Comparison of ENCODE assay signal across 8 mouse cellular contexts in genomic region chr5:105648648-105649287, GRCm38 (mm10). TPM values are rescaled to one million over a fixed set of nuclear protein-coding genes. Genes with fewer than 3 reads are reported as not detected.
DNase-seq lines count a peak whose midpoint lies in the region; ATAC-seq and TF ChIP-seq lines count a peak whose summit lies in the region.

No protein-coding gene starts in this region.

- no peak overlapping the region for H3K9ac ChIP-seq in forebrain, embryonic 15.5 days (replicated peaks)
- H3K9ac ChIP-seq in forebrain, embryonic 13.5 days = no peak overlapping the region
- no peak overlapping the region for H3K9ac ChIP-seq in intestine, postnatal 0 days (ENCODE audit: low read depth, low read length)
- H3K9ac ChIP-seq in lung, embryonic 14.5 days = no peak overlapping the region
- no peak overlapping the region for H3K9ac ChIP-seq in stomach, embryonic 15.5 days

- peak; percentile 13 for DNase-seq in right cerebral cortex, postnatal 4 days
- no peak for DNase-seq in right cerebral cortex, postnatal 14 days
- peak; percentile 62 for DNase-seq in lung, embryonic 14.5 days
- DNase-seq in cerebellum, adult 11 months = no peak

- no peak overlapping the region for H3K4me3 ChIP-seq in forebrain, embryonic 15.5 days
- no peak overlapping the region for H3K4me3 ChIP-seq in forebrain, embryonic 13.5 days
- no peak overlapping the region for H3K4me3 ChIP-seq in intestine, postnatal 0 days (ENCODE audit: low read depth, low read length)
- H3K4me3 ChIP-seq in lung, embryonic 14.5 days (ENCODE audit: low read depth, low read length) = no peak overlapping the region
- H3K4me3 ChIP-seq in stomach, embryonic 15.5 days (replicated peaks) = no peak overlapping the region

- no peaks in the 10 kb centered on the region for H3K27me3 ChIP-seq in forebrain, embryonic 15.5 days
- no peaks in the 10 kb centered on the region for H3K27me3 ChIP-seq in forebrain, embryonic 13.5 days
- no peaks in the 10 kb centered on the region for H3K27me3 ChIP-seq in intestine, postnatal 0 days (replicated peaks; ENCODE audit: control insufficient read depth, insufficient read depth, low read length)
- H3K27me3 ChIP-seq in lung, embryonic 14.5 days (ENCODE audit: insufficient read depth, low read length) = no peaks in the 10 kb centered on the region
- H3K27me3 ChIP-seq in stomach, embryonic 15.5 days (replicated peaks) = no peaks in the 10 kb centered on the region

- WGBS in forebrain, embryonic 15.5 days = 59% methylated on average over 7 of the region's 7 CpGs
- 53% methylated on average over 7 of the region's 7 CpGs for WGBS in forebrain, embryonic 13.5 days
- WGBS in intestine, postnatal 0 days = 44% methylated on average over 7 of the region's 7 CpGs
- 36% methylated on average over 7 of the region's 7 CpGs for WGBS in lung, embryonic 14.5 days
- 37% methylated on average over 7 of the region's 7 CpGs for WGBS in stomach, embryonic 15.5 days

- no peaks in the 10 kb centered on the region for H3K9me3 ChIP-seq in forebrain, embryonic 15.5 days
- H3K9me3 ChIP-seq in forebrain, embryonic 13.5 days (replicated peaks) = no peaks in the 10 kb centered on the region
- no peaks in the 10 kb centered on the region for H3K9me3 ChIP-seq in intestine, postnatal 0 days (ENCODE audit: control insufficient read depth)
- no peaks in the 10 kb centered on the region for H3K9me3 ChIP-seq in lung, embryonic 14.5 days (ENCODE audit: low read depth, low read length)
- no peaks in the 10 kb centered on the region for H3K9me3 ChIP-seq in stomach, embryonic 15.5 days

- no peaks in the 10 kb centered on the region for H3K36me3 ChIP-seq in forebrain, embryonic 15.5 days
- no peaks in the 10 kb centered on the region for H3K36me3 ChIP-seq in forebrain, embryonic 13.5 days (ENCODE audit: poor library complexity, severe bottlenecking)
- no peaks in the 10 kb centered on the region for H3K36me3 ChIP-seq in intestine, postnatal 0 days (ENCODE audit: control insufficient read depth, insufficient read depth)
- H3K36me3 ChIP-seq in lung, embryonic 14.5 days (ENCODE audit: insufficient read depth) = no peaks in the 10 kb centered on the region
- H3K36me3 ChIP-seq in stomach, embryonic 15.5 days = no peaks in the 10 kb centered on the region

- 0 out of 2 replicates have a peak, but pooled peaks have one; percentile 32 for ATAC-seq in forebrain, embryonic 15.5 days (replicated peaks)
- ATAC-seq in forebrain, embryonic 13.5 days = no peak
- ATAC-seq in intestine, postnatal 0 days = no peak
- peak; percentile 57; the same call in 1 of the 2 replicates for ATAC-seq in lung, embryonic 14.5 days (ENCODE audit: insufficient read depth)
- 0 out of 2 replicates have a peak, but pooled peaks have one; percentile 44 for ATAC-seq in stomach, embryonic 15.5 days (ENCODE audit: insufficient read depth, low FRiP score, low read depth)

- H3K4me2 ChIP-seq in forebrain, embryonic 15.5 days (replicated peaks) = no peak overlapping the region
- no peak overlapping the region for H3K4me2 ChIP-seq in forebrain, embryonic 13.5 days
- no peak overlapping the region for H3K4me2 ChIP-seq in intestine, postnatal 0 days (replicated peaks; ENCODE audit: low read depth)
- H3K4me2 ChIP-seq in lung, embryonic 14.5 days = no peak overlapping the region
- H3K4me2 ChIP-seq in stomach, embryonic 15.5 days = no peak overlapping the region

- no peak overlapping the region for H3K27ac ChIP-seq in forebrain, embryonic 15.5 days (replicated peaks)
- no peak overlapping the region for H3K27ac ChIP-seq in forebrain, embryonic 13.5 days
- no peak overlapping the region for H3K27ac ChIP-seq in intestine, postnatal 0 days (ENCODE audit: low read depth, low read length)
- H3K27ac ChIP-seq in lung, embryonic 14.5 days (ENCODE audit: low read depth) = peak overlapping the region; percentile 68
- H3K27ac ChIP-seq in stomach, embryonic 15.5 days = peak overlapping the region; percentile 48

- TF ChIP-seq CTCF in intestine, postnatal 0 days (IDR thresholded peaks at IDR 0.05; ENCODE audit: low read depth) = 0 out of 2 replicates have a peak, but pooled peaks have one; percentile 13
- 0 out of 2 replicates have a peak, but pooled peaks have one; percentile 5 for TF ChIP-seq CTCF in lung, embryonic 14.5 days (IDR thresholded peaks at IDR 0.05; ENCODE audit: low read depth)

- H3K4me1 ChIP-seq in forebrain, embryonic 15.5 days = 0 out of 2 replicates have a peak, but pooled peaks cover 2% of the 10 kb centered on the region
- no peaks in the 10 kb centered on the region for H3K4me1 ChIP-seq in forebrain, embryonic 13.5 days
- no peaks in the 10 kb centered on the region for H3K4me1 ChIP-seq in intestine, postnatal 0 days (replicated peaks; ENCODE audit: control insufficient read depth, insufficient read depth, low read length)
- peaks cover 6% of the 10 kb centered on the region; the same call in 1 of the 2 replicates for H3K4me1 ChIP-seq in lung, embryonic 14.5 days (ENCODE audit: insufficient read depth)
- no peaks in the 10 kb centered on the region for H3K4me1 ChIP-seq in stomach, embryonic 15.5 days

RNA-seq across cellular contexts. Expression of gene Lrrc8d, which starts 51.0 kb away (rescaled TPM):
- 33.9 and 38.2 TPM in 2 replicates for polyA plus RNA-seq in forebrain, embryonic 15.5 days (2015; fragmentation: Nextera tagmentation; extraction: Ambion mirVana)
- 27.2 and 27.3 TPM in 2 replicates for polyA plus RNA-seq in forebrain, embryonic 13.5 days (2015; fragmentation: Nextera tagmentation; extraction: Ambion mirVana)
- polyA plus RNA-seq in intestine, postnatal 0 days (2015; fragmentation: Nextera tagmentation; extraction: Ambion mirVana) = 14.5 and 15.3 TPM in 2 replicates
- polyA plus RNA-seq in lung, embryonic 14.5 days (2014; fragmentation: Nextera tagmentation; extraction: Ambion mirVana) = 25.0 and 27.1 TPM in 2 replicates
- polyA plus RNA-seq in stomach, embryonic 15.5 days (2015; fragmentation: Nextera tagmentation; extraction: Ambion mirVana) = 14.1 and 17.9 TPM in 2 replicates

Comparison
In these comparisons a context has a peak if more than half of its experiments do, and no peak if none do; other contexts are left out.
1. ATAC-seq: peak in forebrain, embryonic 15.5 days (single experiment), lung, embryonic 14.5 days (single experiment) and stomach, embryonic 15.5 days (single experiment); none in forebrain, embryonic 13.5 days (single experiment) and intestine, postnatal 0 days (single experiment).
2. DNase-seq: peak in right cerebral cortex, postnatal 4 days (single experiment) and lung, embryonic 14.5 days (single experiment); none in right cerebral cortex, postnatal 14 days (single experiment) and cerebellum, adult 11 months (single experiment).
3. H3K27ac ChIP-seq: peak in lung, embryonic 14.5 days (single experiment) and stomach, embryonic 15.5 days (single experiment); none in forebrain, embryonic 15.5 days (single experiment), forebrain, embryonic 13.5 days (single experiment) and intestine, postnatal 0 days (single experiment).